Mouse (Mus musculus) kidney, embryonic 14.5 days (tissue): ENCODE results near the gene Brca1. TPM values are rescaled to one million over a fixed set of nuclear protein-coding genes. Genes with fewer than 3 reads are reported as not detected.

Source experiments
- ATAC-seq: fragments of 200-750 bp; cut with Nextera tagmentation; 2 replicates; pipeline ENCODE4 v1.8.0; 2017; ENCODE audit warnings: moderate number of reproducible peaks, mild to moderate bottlenecking, moderate TSS enrichment, moderate library complexity; ENCODE audit not compliant: low FRiP score, low TSS enrichment
- H3K27ac ChIP-seq: fragments of 300-500 bp; sonication (generic); 2 replicates; pipeline ENCODE4 v1.5.1; 2014; ENCODE audit warnings: low read depth, mild to moderate bottlenecking, low read length, moderate library complexity, mixed read lengths
- H3K27me3 ChIP-seq: fragments of 300-500 bp; sonication (generic); 2 replicates; pipeline ENCODE4 v1.6.1; 2014; ENCODE audit warnings: mild to moderate bottlenecking, low read length; ENCODE audit not compliant: control insufficient read depth, insufficient read depth
- H3K36me3 ChIP-seq: fragments of 300-500 bp; sonication (generic); 2 replicates; pipeline ENCODE4 v1.6.1; 2014; ENCODE audit warnings: low read length, mixed read lengths; ENCODE audit not compliant: control insufficient read depth, insufficient read depth
- H3K4me1 ChIP-seq: fragments of 300-500 bp; sonication (generic); 2 replicates; pipeline ENCODE4 v1.6.1; 2014; ENCODE audit warnings: low read length, mixed read lengths; ENCODE audit not compliant: control insufficient read depth, insufficient read depth
- H3K4me2 ChIP-seq: fragments of 300-500 bp; sonication (generic); replicated peaks from 2 replicates; pipeline ENCODE4 v1.6.1; 2014; ENCODE audit warnings: low read depth, mild to moderate bottlenecking, low read length
- H3K4me3 ChIP-seq: fragments of 300-500 bp; sonication (generic); 2 replicates; pipeline ENCODE4 v1.5.1; 2014; ENCODE audit warnings: mild to moderate bottlenecking, low read length
- H3K9ac ChIP-seq: fragments of 300-500 bp; sonication (generic); 2 replicates; pipeline ENCODE4 v1.6.1; 2014; ENCODE audit warnings: low read depth, mild to moderate bottlenecking, low read length, moderate library complexity
- H3K9me3 ChIP-seq: fragments of 300-500 bp; sonication (generic); 2 replicates; pipeline ENCODE4 v1.6.1; 2016; ENCODE audit warnings: low read length; ENCODE audit not compliant: control insufficient read depth
- WGBS: fragments of 180-500 bp; shearing (Covaris S2); extraction: QIAGEN DNeasy Blood & Tissue Kit; methylation state at CpG from one replicate; pipeline ENCODE4 v1.1.7; 2014; 5-methylcytosine and 5-hydroxymethylcytosine counted together
- polyA plus RNA-seq: library from polyadenylated mRNA; unstranded; fragments of >200 nt; fragmentation: Nextera tagmentation; extraction: Ambion mirVana; gene quantifications from 2 replicates; pipeline ENCODE4 v1.2.1, GENCODE M21; 2014

Brca1 gene
- polyA plus RNA-seq, 1 experiment from 2014 or later = 22.0 TPM

DNA sequence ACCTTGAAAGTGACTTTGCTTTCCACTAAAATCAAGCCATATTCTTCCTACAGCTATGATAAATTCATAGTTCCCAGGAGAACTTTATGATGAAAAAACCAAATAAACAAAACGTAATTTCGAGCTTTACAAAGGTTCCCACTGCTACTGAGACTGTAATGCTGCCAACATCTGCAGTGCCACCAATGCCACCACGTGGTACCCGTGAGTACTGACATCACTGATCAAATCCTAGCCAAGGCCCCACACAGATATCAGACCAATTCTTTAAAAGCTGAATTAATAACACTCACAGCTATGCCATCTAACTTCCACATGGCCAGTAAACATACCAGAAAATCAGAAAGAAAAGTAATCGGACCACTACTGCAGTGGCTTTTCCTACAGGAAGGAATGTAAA is 32.8 kb downstream of the Brca1 start:
- Histone ChIP-seq H3K27me3 (no peaks in the 10 kb centered on the region), H3K9me3 (no peaks in the 10 kb centered on the region), H3K4me2 (no peak overlapping the region), H3K4me3 (no peak overlapping the region), H3K9ac (no peak overlapping the region), H3K4me1 (no peaks in the 10 kb centered on the region), H3K27ac (no peak overlapping the region), H3K36me3 (peaks cover 46% of the 10 kb centered on the region)
- WGBS = 85% methylated on average over 5 of the region's 5 CpGs
- ATAC-seq = no peak

DNA sequence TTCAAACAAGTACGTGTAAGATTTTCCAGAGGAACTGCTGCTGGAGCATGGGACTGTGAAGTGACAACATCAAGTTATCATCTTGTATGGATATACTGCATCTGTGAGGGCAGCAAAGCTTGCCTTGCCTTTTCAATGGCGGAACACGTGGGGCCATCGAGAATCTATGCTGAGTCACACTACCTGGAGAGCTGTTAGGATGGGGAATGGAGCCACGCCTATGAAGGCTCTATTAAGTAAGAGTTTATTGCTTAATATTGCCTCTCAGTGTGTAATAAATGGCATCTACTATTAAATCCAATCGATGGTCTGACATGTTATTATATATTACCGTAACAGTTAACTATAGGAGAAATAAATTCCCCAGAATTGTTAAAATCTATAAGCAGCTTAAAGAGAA is 44.7 kb downstream of the Brca1 start:
- Histone ChIP-seq H3K9me3 (no peaks in the 10 kb centered on the region), H3K36me3 (peaks cover 53% of the 10 kb centered on the region), H3K9ac (no peak overlapping the region), H3K27ac (no peak overlapping the region), H3K27me3 (no peaks in the 10 kb centered on the region), H3K4me3 (no peak overlapping the region), H3K4me2 (no peak overlapping the region), H3K4me1 (no peaks in the 10 kb centered on the region)
- no peak for ATAC-seq
- WGBS = 96% methylated on average over 7 of the region's 7 CpGs

DNA sequence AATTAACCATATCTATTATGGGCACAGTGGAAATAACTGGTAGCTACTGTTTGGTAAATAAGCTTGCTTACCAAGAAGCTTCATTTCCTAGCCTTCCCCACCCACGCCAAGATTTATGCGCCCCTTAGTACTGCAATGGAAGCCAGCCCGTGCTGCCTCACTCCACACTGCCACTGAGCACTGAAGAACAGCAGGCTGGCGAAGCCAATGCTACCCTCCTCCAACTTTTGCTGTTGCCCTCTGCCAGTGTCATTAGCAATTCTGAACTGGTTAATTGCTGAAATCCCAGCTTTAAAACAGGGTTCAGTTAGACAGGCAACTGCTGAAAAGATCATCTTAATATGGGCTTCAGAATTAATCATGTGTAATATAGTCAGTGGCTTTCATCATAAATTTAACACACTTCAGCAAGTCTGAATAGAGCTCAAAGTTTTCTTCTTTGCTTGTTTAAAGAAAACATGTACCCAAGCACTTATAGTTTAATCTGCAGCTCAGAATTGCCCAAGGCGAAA is 45.4 kb downstream of the Brca1 start:
- Histone ChIP-seq H3K9me3 (no peaks in the 10 kb centered on the region), H3K9ac (no peak overlapping the region), H3K36me3 (peaks cover 53% of the 10 kb centered on the region), H3K4me1 (no peaks in the 10 kb centered on the region), H3K4me3 (no peak overlapping the region), H3K4me2 (no peak overlapping the region), H3K27me3 (no peaks in the 10 kb centered on the region), H3K27ac (no peak overlapping the region)
- 89% methylated on average over 5 of the region's 5 CpGs for WGBS
- ATAC-seq = no peak

DNA sequence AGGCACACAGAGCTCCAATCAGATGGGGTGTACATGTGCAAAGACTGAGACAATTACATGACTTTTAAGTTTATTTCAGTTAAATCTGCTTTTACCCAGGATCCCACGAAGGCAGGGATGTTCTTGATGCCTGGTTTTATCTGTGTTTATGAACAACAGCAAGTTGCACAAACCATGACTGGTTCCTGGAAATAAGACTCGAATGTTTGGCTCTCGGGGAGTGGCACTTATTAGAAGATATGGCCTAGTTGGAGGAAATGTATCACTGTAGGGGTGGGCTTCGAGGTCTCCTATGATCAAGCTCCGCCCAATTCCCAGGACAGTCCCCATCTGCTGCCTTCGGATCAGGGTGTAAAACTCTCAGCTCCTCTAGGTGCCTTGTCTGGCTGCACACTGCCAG is 65.6 kb downstream of the Brca1 start:
- 75% methylated on average over 6 of the region's 6 CpGs for WGBS
- no peaks in the 10 kb centered on the region for H3K4me1 ChIP-seq
- no peak overlapping the region for H3K4me2 ChIP-seq
- H3K4me3 ChIP-seq = no peak overlapping the region
- H3K36me3 ChIP-seq = peaks cover 32% of the 10 kb centered on the region
- no peak overlapping the region for H3K27ac ChIP-seq
- no peaks in the 10 kb centered on the region for H3K9me3 ChIP-seq
- no peak overlapping the region for H3K9ac ChIP-seq
- no peak for ATAC-seq
- no peaks in the 10 kb centered on the region for H3K27me3 ChIP-seq

DNA sequence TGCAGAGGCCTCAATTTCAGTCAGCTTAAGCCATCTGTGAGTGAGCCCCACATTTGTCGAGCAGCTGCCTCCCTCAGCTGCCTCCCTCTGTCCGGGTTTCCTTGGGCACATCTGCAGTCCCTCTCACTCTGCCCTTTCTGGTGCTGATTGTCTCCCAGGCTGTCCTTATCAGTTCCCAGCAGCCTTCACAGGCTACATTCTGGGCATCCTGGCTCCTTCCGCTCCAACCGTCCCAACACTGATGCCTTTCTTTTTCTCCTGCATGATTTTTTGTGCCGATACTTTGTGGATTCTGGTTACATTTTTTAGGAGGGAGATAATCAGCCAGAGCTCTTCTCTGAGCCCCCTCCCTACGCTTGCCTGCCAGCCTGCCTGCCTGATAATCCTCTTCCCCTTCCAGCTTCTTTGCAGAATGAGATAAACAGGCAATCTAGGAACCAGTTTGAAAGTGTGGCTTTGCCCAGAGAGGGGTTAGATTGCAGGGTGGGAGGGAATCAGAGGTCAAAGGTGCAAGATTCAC is 66.2 kb downstream of the Brca1 start:
- Histone ChIP-seq H3K27me3 (no peaks in the 10 kb centered on the region), H3K9ac (no peak overlapping the region), H3K36me3 (peaks cover 32% of the 10 kb centered on the region), H3K27ac (no peak overlapping the region), H3K9me3 (no peaks in the 10 kb centered on the region), H3K4me2 (no peak overlapping the region), H3K4me3 (no peak overlapping the region), H3K4me1 (no peaks in the 10 kb centered on the region)
- ATAC-seq = no peak
- 60% methylated on average over 6 of the region's 6 CpGs for WGBS

DNA sequence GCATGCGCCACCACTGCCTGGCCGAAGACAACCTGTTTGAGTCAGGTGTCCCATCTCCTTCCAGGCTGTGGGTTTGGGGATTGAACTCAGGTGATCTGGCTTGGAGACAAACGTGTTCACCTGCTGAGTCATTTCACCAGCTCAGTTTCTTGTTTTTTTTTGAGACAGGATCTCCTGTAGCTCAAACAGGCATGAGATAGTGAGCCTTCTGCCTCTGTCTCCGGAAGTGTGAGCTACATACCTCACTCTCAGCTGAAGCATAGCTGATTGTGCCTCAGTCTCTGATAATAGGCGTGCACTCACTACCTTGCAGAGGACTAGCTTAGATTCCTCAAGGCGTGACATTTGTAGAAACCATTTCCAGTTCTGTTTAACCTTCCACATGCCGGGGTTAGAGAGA is 66.9 kb downstream of the Brca1 start:
- Histone ChIP-seq H3K27me3 (no peaks in the 10 kb centered on the region), H3K36me3 (peaks cover 27% of the 10 kb centered on the region), H3K9ac (no peak overlapping the region), H3K27ac (no peak overlapping the region), H3K4me3 (no peak overlapping the region), H3K4me1 (no peaks in the 10 kb centered on the region), H3K9me3 (no peaks in the 10 kb centered on the region), H3K4me2 (no peak overlapping the region)
- no peak for ATAC-seq
- WGBS = 90% methylated on average over 7 of the region's 7 CpGs

DNA sequence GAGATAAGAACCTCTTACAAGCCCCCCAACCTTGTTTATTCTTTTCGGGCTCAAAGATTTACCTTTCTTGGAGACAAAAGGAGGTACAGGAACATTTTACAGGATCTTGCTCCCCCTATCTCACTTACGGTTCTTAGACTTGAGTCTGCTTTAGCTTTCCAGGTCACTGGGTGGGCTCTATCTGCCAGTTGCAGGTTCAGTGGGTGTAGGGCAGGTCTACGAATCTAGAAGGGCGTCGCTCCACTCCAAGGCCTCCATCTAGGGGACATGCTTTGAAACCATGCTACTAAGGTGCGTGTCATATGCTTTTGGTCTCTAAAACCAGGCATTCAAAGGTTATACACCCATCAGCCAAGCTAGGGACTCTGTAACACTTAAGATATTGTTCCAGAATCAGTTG is 67.5 kb downstream of the Brca1 start:
- 78% methylated on average over 6 of the region's 6 CpGs for WGBS
- ATAC-seq = no peak
- 0 out of 2 replicates have a peak overlapping the region, but pooled peaks have one; percentile 11 for H3K27ac ChIP-seq

DNA sequence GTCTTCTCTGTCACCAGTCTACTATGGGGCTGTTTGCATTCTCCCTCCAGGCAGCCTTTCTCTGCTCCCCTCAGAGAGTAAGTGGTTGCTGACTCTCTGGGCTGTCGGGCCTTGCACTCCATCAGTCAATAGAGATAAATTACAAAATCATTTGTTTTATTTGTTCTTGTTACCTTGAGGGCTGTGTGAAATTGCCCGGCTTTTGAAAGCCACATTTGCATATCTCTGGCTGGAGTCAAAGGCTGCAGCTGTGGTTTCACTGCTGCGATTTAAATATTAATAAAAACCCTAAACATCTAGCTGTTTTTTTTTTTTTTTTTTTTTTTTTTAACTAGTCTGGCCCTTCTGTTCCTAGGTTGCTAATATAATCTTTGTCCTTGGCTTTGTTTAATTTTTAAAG is 68.0 kb downstream of the Brca1 start:
- Histone ChIP-seq H3K36me3 (peaks cover 17% of the 10 kb centered on the region), H3K9ac (no peak overlapping the region), H3K4me2 (no peak overlapping the region), H3K9me3 (no peaks in the 10 kb centered on the region), H3K4me3 (no peak overlapping the region), H3K4me1 (peaks cover 5% of the 10 kb centered on the region; the same call in 1 of the 2 replicates), H3K27me3 (no peaks in the 10 kb centered on the region), H3K27ac (no peak overlapping the region)
- WGBS = 43% methylated on average over 3 of the region's 3 CpGs
- ATAC-seq = no peak

More for the DNA sequence above, 67.5 kb downstream of the Brca1 start:
- peaks cover 2% of the 10 kb centered on the region; the same call in 1 of the 2 replicates for H3K4me1 ChIP-seq
- H3K36me3 ChIP-seq = peaks cover 22% of the 10 kb centered on the region
- H3K9me3 ChIP-seq = no peaks in the 10 kb centered on the region
- H3K9ac ChIP-seq = no peak overlapping the region
- H3K4me3 ChIP-seq = no peak overlapping the region
- H3K27me3 ChIP-seq = no peaks in the 10 kb centered on the region
- no peak overlapping the region for H3K4me2 ChIP-seq

DNA sequence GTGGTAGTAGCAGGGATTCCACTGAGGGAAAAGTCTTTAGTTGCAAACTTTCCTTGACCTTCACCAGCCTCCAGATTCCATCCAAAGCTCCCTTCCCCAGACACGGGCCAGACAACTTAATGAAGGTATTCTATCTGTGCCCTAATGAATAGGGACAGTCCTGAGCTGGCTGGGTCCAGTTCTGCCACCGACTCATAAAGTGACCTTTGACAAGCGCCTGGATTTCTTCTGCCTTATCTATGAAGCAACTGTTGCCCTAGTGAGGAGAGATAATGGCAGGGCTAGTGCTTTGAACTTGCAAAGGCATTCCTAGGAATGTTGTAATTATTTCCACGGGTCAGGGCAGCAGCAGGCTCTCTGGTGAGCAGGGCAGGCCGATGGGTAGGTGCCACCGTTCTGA is 70.8 kb downstream of the Brca1 start:
- H3K9ac ChIP-seq = no peak overlapping the region
- no peak overlapping the region for H3K27ac ChIP-seq
- no peak overlapping the region for H3K4me2 ChIP-seq
- no peaks in the 10 kb centered on the region for H3K27me3 ChIP-seq
- 76% methylated on average over 6 of the region's 6 CpGs for WGBS
- no peaks in the 10 kb centered on the region for H3K36me3 ChIP-seq
- no peaks in the 10 kb centered on the region for H3K9me3 ChIP-seq
- peaks cover 5% of the 10 kb centered on the region; the same call in 1 of the 2 replicates for H3K4me1 ChIP-seq
- H3K4me3 ChIP-seq = no peak overlapping the region
- no peak for ATAC-seq
